Mouse (Mus musculus) effector memory CD4-positive, alpha-beta T cell, adult 5 months (primary cell): Measurements from ENCODE around the gene Rpl3. TPM values are rescaled to one million over a fixed set of nuclear protein-coding genes. Genes with fewer than 3 reads are reported as not detected.

Experiments
- polyA plus RNA-seq: library from polyadenylated mRNA; unstranded; fragments of 100-300 nt; shearing (Covaris generic); gene quantifications from one replicate; pipeline ENCODE4 v1.2.1, GENCODE M21; 2017

Rpl3 gene
- 1,599 TPM for polyA plus RNA-seq

GRCm38 (mm10) chr15:80091121-80091955 lies at the start of gene Rpl3, which contains the start of gene Syngr1:
TSS of gene Rpl3 (minus strand) at chr15:80091868.
TSS of gene Syngr1 (plus strand) at chr15:80091334.

DNA sequence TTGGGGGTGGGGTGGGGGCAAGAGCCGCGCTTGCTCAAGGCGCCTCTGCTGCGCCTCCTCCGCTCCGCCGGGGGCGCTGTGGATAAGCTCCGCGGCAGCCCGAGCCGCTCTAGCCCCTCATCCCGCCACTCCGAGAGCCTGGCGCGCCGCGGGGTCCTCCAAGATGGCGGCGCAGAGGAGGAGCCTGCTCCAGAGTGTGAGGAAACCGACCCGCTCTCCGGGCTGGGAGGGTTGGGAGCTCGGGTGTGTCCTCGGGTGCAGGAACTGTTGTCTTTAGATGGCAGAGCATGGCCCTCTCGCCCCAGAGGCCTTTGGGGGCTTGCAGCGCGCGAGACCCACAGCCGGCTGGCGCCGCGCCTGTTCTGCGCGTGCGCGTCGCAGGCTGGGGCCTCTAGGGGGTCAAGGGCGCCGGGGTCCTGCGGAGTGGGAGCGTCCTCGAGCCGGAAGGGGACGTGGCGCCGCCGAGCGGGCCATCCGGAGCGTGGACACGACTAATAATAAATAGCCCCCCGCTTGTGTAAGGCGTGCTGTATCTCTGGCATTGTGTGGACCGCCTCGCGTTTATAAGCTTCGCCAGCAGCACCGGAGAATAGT lies 41.4 kb upstream of the Rpl3 start, which contains the start of gene Tab1:
TSS of gene Tab1 (plus strand) at position 135 of the 594 bp plus-strand sequence.

Other genes with a start within 250 kb of the Rpl3 start
- 225 TPM for gene Apobec3, start 200.2 kb downstream of the Rpl3 start, polyA plus RNA-seq
- 170 TPM for gene Cbx7, start 120.7 kb downstream of the Rpl3 start, polyA plus RNA-seq
- 0.19 TPM for gene Pdgfb, start 76.9 kb downstream of the Rpl3 start, polyA plus RNA-seq
- not detected for gene Syngr1, start 534 bp downstream of the Rpl3 start, polyA plus RNA-seq
- 15.1 TPM for gene Tab1, start 41.3 kb upstream of the Rpl3 start, polyA plus RNA-seq
- gene Mgat3, start 81.9 kb upstream of the Rpl3 start, polyA plus RNA-seq = not detected
- gene Mief1, start 142.2 kb upstream of the Rpl3 start, polyA plus RNA-seq = 22.7 TPM
- not detected for gene AC140267.1, start 144.0 kb upstream of the Rpl3 start, polyA plus RNA-seq
- gene Atf4, start 163.3 kb upstream of the Rpl3 start, polyA plus RNA-seq = 327 TPM
- gene Rps19bp1, start 172.4 kb upstream of the Rpl3 start, polyA plus RNA-seq = 24.1 TPM
- gene Cacna1i, start 195.4 kb upstream of the Rpl3 start, polyA plus RNA-seq = not detected